Comparison of ENCODE assay signal across 8 mouse cellular contexts in the genomic region with DNA sequence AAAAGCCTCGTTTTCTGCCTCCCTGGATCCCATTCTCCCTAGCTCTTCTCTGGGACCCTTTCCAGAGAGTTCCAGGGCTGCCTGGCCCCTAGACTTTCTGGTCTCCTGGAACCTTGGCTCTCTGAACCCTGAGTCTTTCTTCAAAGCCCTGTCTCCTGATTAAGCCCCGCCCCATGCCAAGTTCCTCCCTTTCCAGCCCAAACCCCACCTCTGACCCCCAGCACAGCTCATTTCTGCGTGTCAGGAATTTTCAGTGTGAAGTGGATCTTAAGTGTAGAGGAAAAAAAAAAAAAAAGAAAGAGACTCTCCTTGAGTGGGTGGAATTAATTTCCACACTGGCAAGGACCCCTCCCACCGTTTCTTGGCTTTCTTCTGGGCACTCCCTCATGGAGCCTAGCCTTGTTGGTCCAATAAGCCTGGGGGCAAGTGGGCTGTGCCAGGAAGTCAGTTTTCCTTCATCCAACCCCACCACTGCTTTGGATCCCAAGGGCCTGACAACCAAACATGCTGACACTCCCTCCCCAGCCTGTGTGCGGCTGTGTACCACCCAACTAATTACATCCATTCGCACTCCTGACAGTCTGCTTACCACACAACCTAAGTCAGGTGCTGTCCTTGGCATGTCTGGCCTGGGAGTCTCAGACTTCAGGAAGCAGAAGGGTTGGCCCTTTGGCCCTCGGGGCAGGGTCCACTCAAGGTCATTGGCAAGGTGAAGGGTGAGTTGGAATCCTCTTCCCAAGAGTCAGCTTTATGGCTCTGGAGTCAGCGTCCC. TPM values are rescaled to one million over a fixed set of nuclear protein-coding genes. Genes with fewer than 3 reads are reported as not detected.
DNase-seq lines count a peak whose midpoint lies in the region; ATAC-seq and TF ChIP-seq lines count a peak whose summit lies in the region.

Ifitm10 (minus strand) TSS at position 113 of the 772 bp plus-strand sequence.

- peak within 1 kb of the TSS; percentile 77 for H3K4me2 ChIP-seq in lung, embryonic 14.5 days
- peak within 1 kb of the TSS; percentile 72; the same call in 1 of the 2 replicates for H3K4me2 ChIP-seq in kidney, embryonic 14.5 days (replicated peaks; ENCODE audit: low read depth, low read length)
- peak within 1 kb of the TSS; percentile 65 for H3K4me2 ChIP-seq in liver, postnatal 0 days (ENCODE audit: low read depth, low read length)

- no peak within 1 kb of the TSS; the same call in 1 of the 2 replicates for H3K9ac ChIP-seq in lung, embryonic 14.5 days
- H3K9ac ChIP-seq in kidney, embryonic 14.5 days (ENCODE audit: low read depth, low read length) = no peak within 1 kb of the TSS
- no peak within 1 kb of the TSS for H3K9ac ChIP-seq in liver, postnatal 0 days (replicated peaks)

- H3K27me3 ChIP-seq in lung, embryonic 14.5 days (ENCODE audit: insufficient read depth, low read length) = peaks cover 28% of the 10 kb centered on the region
- peaks cover 27% of the 10 kb centered on the region for H3K27me3 ChIP-seq in kidney, embryonic 14.5 days (ENCODE audit: control insufficient read depth, insufficient read depth, low read length)
- peaks cover 36% of the 10 kb centered on the region for H3K27me3 ChIP-seq in liver, postnatal 0 days (ENCODE audit: insufficient read depth, low read length)

- no peak for TF ChIP-seq CTCF in lung, embryonic 14.5 days (IDR thresholded peaks at IDR 0.05; ENCODE audit: low read depth)
- no peak for TF ChIP-seq CTCF in liver, postnatal 0 days (IDR thresholded peaks at IDR 0.05; ENCODE audit: low read depth)

- TF ChIP-seq EP300 in liver, postnatal 0 days (IDR thresholded peaks at IDR 0.05; ENCODE audit: low read depth) = no peak

- H3K27ac ChIP-seq in lung, embryonic 14.5 days (ENCODE audit: low read depth) = no peak within 1 kb of the TSS
- H3K27ac ChIP-seq in kidney, embryonic 14.5 days (ENCODE audit: low read depth, low read length) = no peak within 1 kb of the TSS
- H3K27ac ChIP-seq in liver, postnatal 0 days (ENCODE audit: low read depth) = 0 out of 2 replicates have a peak within 1 kb of the TSS, but pooled peaks have one; percentile 16

- H3K36me3 ChIP-seq in lung, embryonic 14.5 days (ENCODE audit: insufficient read depth) = peaks cover 40% of the 10 kb centered on the region
- H3K36me3 ChIP-seq in kidney, embryonic 14.5 days (ENCODE audit: control insufficient read depth, insufficient read depth, low read length) = peaks cover 32% of the 10 kb centered on the region
- peaks cover 38% of the 10 kb centered on the region for H3K36me3 ChIP-seq in liver, postnatal 0 days (replicated peaks; ENCODE audit: insufficient read depth, low read length)

- H3K9me3 ChIP-seq in lung, embryonic 14.5 days (ENCODE audit: low read depth, low read length) = no peaks in the 10 kb centered on the region
- H3K9me3 ChIP-seq in kidney, embryonic 14.5 days (ENCODE audit: control insufficient read depth, low read length) = no peaks in the 10 kb centered on the region
- H3K9me3 ChIP-seq in liver, postnatal 0 days (ENCODE audit: low read length) = no peaks in the 10 kb centered on the region

- H3K4me1 ChIP-seq in lung, embryonic 14.5 days (ENCODE audit: insufficient read depth) = no peaks in the 10 kb centered on the region
- peaks cover 4% of the 10 kb centered on the region; the same call in 1 of the 2 replicates for H3K4me1 ChIP-seq in kidney, embryonic 14.5 days (ENCODE audit: control insufficient read depth, insufficient read depth, low read length)
- H3K4me1 ChIP-seq in liver, postnatal 0 days (ENCODE audit: insufficient read depth) = peaks cover 7% of the 10 kb centered on the region

- ATAC-seq in lung, embryonic 14.5 days (ENCODE audit: insufficient read depth) = no peak
- ATAC-seq in kidney, embryonic 14.5 days (ENCODE audit: low FRiP score, low TSS enrichment) = no peak
- ATAC-seq in liver, postnatal 0 days = no peak

- peak; percentile 58 for DNase-seq in cerebellum, adult 9-11 months
- no peak for DNase-seq in cerebellum, postnatal 4 days (ENCODE audit: low spot score in 2 of 2)
- no peak for DNase-seq in lung, embryonic 14.5 days
- no peak for DNase-seq in lung, postnatal 10 days
- no peak for DNase-seq in liver, postnatal 0 days
- DNase-seq in urinary bladder, postnatal 25 days (ENCODE audit: low spot score) = no peak
- DNase-seq in thymus, adult 18-20 months = no peak

- WGBS in lung, embryonic 14.5 days = 66% methylated on average over 8 of the region's 8 CpGs
- 53% methylated on average over 8 of the region's 8 CpGs for WGBS in kidney, embryonic 14.5 days
- WGBS in liver, postnatal 0 days (ENCODE audit: insufficient replicate concordance) = 71% methylated on average over 8 of the region's 8 CpGs

- H3K4me3 ChIP-seq in lung, embryonic 14.5 days (ENCODE audit: low read depth, low read length) = 0 out of 2 replicates have a peak within 1 kb of the TSS, but pooled peaks have one; percentile 41
- H3K4me3 ChIP-seq in kidney, embryonic 14.5 days (ENCODE audit: low read length) = peak within 1 kb of the TSS; percentile 46; the same call in 1 of the 2 replicates
- 0 out of 2 replicates have a peak within 1 kb of the TSS, but pooled peaks have one; percentile 44 for H3K4me3 ChIP-seq in liver, postnatal 0 days (ENCODE audit: low read depth, low read length)

RNA-seq across cellular contexts. Expression of gene Ifitm10, which starts in this region (rescaled TPM):
- polyA plus RNA-seq in lung, embryonic 14.5 days (2014; fragmentation: Nextera tagmentation; extraction: Ambion mirVana) = 3.4 and 4.0 TPM in 2 replicates
- 1.4 and 1.7 TPM in 2 replicates for polyA plus RNA-seq in kidney, embryonic 14.5 days (2014; fragmentation: Nextera tagmentation; extraction: Ambion mirVana)
- 2.1 and 2.2 TPM in 2 replicates for polyA plus RNA-seq in liver, postnatal 0 days (2015; fragmentation: Nextera tagmentation; extraction: Ambion mirVana)
